Mouse (Mus musculus) embryonic facial prominence, embryonic 10.5 days (tissue): ENCODE measurements around the gene Myh9. TPM values are rescaled to one million over a fixed set of nuclear protein-coding genes. Genes with fewer than 3 reads are reported as not detected.

Source experiments
- polyA plus RNA-seq: library from polyadenylated mRNA; unstranded; fragments of >200 nt; fragmentation: Nextera tagmentation; extraction: Ambion mirVana; gene quantifications from 2 replicates; pipeline ENCODE4 v1.2.1, GENCODE M21; 2016

Gene Myh9
- polyA plus RNA-seq, 1 experiment from 2014 or later, result 46.9 TPM

Other genes with a start within 250 kb of the Myh9 start
- gene Apol10b, start 246.1 kb downstream of the Myh9 start, polyA plus RNA-seq, result 0.06 and 0.12 TPM in 2 replicates
- not detected in 2 replicates for gene Gm36245, start 242.9 kb downstream of the Myh9 start, polyA plus RNA-seq
- gene Apol11b, start 198.9 kb downstream of the Myh9 start, polyA plus RNA-seq, result not detected in 2 replicates
- not detected in 2 replicates for gene Apol7e, start 143.3 kb downstream of the Myh9 start, polyA plus RNA-seq
- not detected in 2 replicates for gene Apol9b, start 113.1 kb downstream of the Myh9 start, polyA plus RNA-seq
- gene Apol8, start 85.2 kb downstream of the Myh9 start, polyA plus RNA-seq, result 0.14 and 0.32 TPM in 2 replicates
- gene Txn2, start 86.8 kb upstream of the Myh9 start, polyA plus RNA-seq, result 287 and 289 TPM in 2 replicates
- gene Foxred2, start 114.5 kb upstream of the Myh9 start, polyA plus RNA-seq, result 7.2 and 7.3 TPM in 2 replicates
- 249 and 271 TPM in 2 replicates for gene Eif3d, start 128.6 kb upstream of the Myh9 start, polyA plus RNA-seq